Mouse (Mus musculus) R1 (cell line): Measurements from ENCODE around the gene Aff3.

Experiments used
- DNase-seq: peaks from one replicate; pipeline ENCODE4 v3.0.0-alpha.2; 2018; ENCODE audit warnings: low read depth, low spot score

Aff3 gene

GRCm38 (mm10) chr1:38239516-38239915, 425.2 kb downstream of the Aff3 start:
- DNase-seq: peak; percentile 31

- no peak for DNase-seq
These were observed 426.9 kb downstream of the Aff3 start for GRCm38 (mm10) chr1:38237831-38238230.

- DNase-seq: no peak
These were observed 427.5 kb downstream of the Aff3 start for GRCm38 (mm10) chr1:38237027-38237787.

- DNase-seq: no peak
These were observed 431.6 kb downstream of the Aff3 start for GRCm38 (mm10) chr1:38233121-38233520.

GRCm38 (mm10) chr1:38230041-38230440, 434.7 kb downstream of the Aff3 start:
- DNase-seq: no peak

- DNase-seq: no peak
These were observed 435.9 kb downstream of the Aff3 start for GRCm38 (mm10) chr1:38228806-38229205.

GRCm38 (mm10) chr1:38225166-38225565, 439.6 kb downstream of the Aff3 start:
- no peak for DNase-seq

- DNase-seq: no peak
These were observed 442.6 kb downstream of the Aff3 start for GRCm38 (mm10) chr1:38222160-38222559.

- DNase-seq: no peak
These were observed 443.3 kb downstream of the Aff3 start for GRCm38 (mm10) chr1:38221431-38221830.

- peak; percentile 25 for DNase-seq
These were observed 446.6 kb downstream of the Aff3 start for GRCm38 (mm10) chr1:38217912-38218795.

GRCm38 (mm10) chr1:38217098-38217497, 447.7 kb downstream of the Aff3 start:
- no peak for DNase-seq

GRCm38 (mm10) chr1:38213377-38213776, 451.4 kb downstream of the Aff3 start:
- DNase-seq: no peak

- DNase-seq: no peak
These were observed 452.4 kb downstream of the Aff3 start for GRCm38 (mm10) chr1:38212386-38212785.

- DNase-seq: peak; percentile 47
These were observed 462.1 kb downstream of the Aff3 start for GRCm38 (mm10) chr1:38202475-38203183.

GRCm38 (mm10) chr1:38201796-38202195, 463.0 kb downstream of the Aff3 start:
- DNase-seq: no peak

GRCm38 (mm10) chr1:38199669-38200635, 464.8 kb downstream of the Aff3 start:
- DNase-seq: peak; percentile 14

- DNase-seq: peak; percentile 24
These were observed 466.2 kb downstream of the Aff3 start for GRCm38 (mm10) chr1:38198393-38199029.

GRCm38 (mm10) chr1:38197145-38197682, 467.5 kb downstream of the Aff3 start:
- no peak for DNase-seq

- no peak for DNase-seq
These were observed 469.0 kb downstream of the Aff3 start for GRCm38 (mm10) chr1:38195721-38196120.

- DNase-seq: no peak
These were observed 478.6 kb downstream of the Aff3 start for GRCm38 (mm10) chr1:38186227-38186545.
